Mouse (Mus musculus): ENCODE measurements at regions not wholly inside any gene's neighbourhood (a gene's known extent, or its start where the extent isn't known, plus 50 kb on each side); places are given as distances from the start of the nearest gene placed in this dataset.

DNA sequence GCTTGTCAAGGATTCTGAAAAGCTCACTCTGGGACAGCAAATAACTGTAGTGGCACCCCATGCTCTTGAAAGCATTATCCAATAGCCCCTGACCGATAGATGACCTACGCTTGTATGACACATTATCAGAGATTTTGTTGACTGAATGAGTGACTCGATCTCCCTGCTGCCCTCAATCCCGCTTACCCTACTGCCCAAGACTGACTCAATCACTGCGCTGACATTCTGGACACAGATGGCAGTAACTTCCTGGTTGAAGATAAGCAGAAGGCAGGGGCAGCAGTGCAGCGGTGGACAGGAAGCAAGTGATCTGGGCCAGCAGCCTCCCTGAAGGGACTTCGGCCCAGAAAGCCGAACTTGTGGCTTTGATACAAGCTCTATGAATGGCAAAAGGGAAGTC is 248.7 kb upstream of the Tpk1 start:
- 68% methylated on average over 8 of the region's 8 CpGs for WGBS
- no peak for ATAC-seq (ENCODE audit: insufficient read depth)

DNA sequence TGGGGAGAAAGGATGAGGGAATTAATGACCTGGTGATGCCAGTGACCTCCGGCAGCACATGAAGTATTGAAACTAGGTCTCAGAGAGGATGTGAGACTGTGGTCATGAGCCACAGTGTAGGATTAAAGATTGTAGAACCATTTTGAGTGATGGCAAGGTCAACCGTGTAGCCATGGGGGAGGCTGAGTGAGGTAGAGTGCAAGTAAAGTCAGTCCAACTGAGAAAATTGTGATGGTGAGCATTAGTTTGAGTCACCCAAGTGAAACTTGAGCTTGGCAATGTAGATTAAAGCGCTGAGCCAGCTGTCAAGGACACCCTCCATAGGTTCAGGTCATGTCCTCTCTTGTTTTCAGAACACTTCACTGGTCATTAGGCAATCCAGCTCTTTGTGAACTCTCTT is 219.9 kb upstream of the Tpk1 start:
- H3K36me3 ChIP-seq (ENCODE audit: insufficient read depth): no peaks in the 10 kb centered on the region
- H3K4me2 ChIP-seq: no peak overlapping the region
- no peak overlapping the region for H3K27ac ChIP-seq (ENCODE audit: low read depth)
- no peaks in the 10 kb centered on the region for H3K9me3 ChIP-seq (ENCODE audit: low read depth, low read length)
- H3K4me3 ChIP-seq (ENCODE audit: low read depth, low read length): no peak overlapping the region
- no peak for TF ChIP-seq CTCF (IDR thresholded peaks at IDR 0.05; ENCODE audit: low read depth)
- no peak overlapping the region for H3K9ac ChIP-seq
- DNase-seq (peak; percentile 1), ATAC-seq (ENCODE audit: insufficient read depth) (0 out of 2 replicates have a peak, but pooled peaks have one; percentile 47)
- WGBS: 59% methylated on average over 3 of the region's 3 CpGs
- H3K4me1 ChIP-seq (ENCODE audit: insufficient read depth): no peaks in the 10 kb centered on the region
- no peaks in the 10 kb centered on the region for H3K27me3 ChIP-seq (ENCODE audit: insufficient read depth, low read length)

More for the DNA sequence above, 248.7 kb upstream of the Tpk1 start:
- H3K27me3 ChIP-seq (ENCODE audit: insufficient read depth, low read length): no peaks in the 10 kb centered on the region
- H3K4me1 ChIP-seq (ENCODE audit: insufficient read depth): no peaks in the 10 kb centered on the region
- H3K4me2 ChIP-seq: no peak overlapping the region
- TF ChIP-seq CTCF (IDR thresholded peaks at IDR 0.05; ENCODE audit: low read depth): no peak
- H3K27ac ChIP-seq (ENCODE audit: low read depth): no peak overlapping the region
- no peak overlapping the region for H3K4me3 ChIP-seq (ENCODE audit: low read depth, low read length)
- H3K36me3 ChIP-seq (ENCODE audit: insufficient read depth): no peaks in the 10 kb centered on the region
- no peak for DNase-seq
- H3K9me3 ChIP-seq (ENCODE audit: low read depth, low read length): no peaks in the 10 kb centered on the region
- H3K9ac ChIP-seq: no peak overlapping the region

DNA sequence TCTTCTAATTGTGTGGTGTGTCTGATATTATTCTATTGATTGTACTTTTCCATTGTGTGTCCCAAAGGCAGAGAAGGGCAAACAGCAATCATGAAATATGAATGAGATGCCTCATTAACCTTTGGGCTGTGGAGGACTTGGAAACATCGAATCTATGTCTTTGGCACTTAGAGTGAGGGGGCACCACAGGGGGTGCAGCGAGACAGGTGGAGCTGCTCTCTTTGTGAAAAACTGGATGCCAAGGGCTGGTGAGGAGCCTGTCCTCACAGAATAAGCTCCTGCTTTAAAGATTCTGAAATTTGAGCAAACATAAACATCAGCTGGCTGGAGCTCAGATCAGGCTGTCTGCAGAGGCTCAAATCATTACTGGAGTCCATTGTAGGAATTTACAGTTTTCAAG is 210.6 kb upstream of the Tpk1 start:
- DNase-seq: no peak
- no peak for TF ChIP-seq CTCF (IDR thresholded peaks at IDR 0.05; ENCODE audit: low read depth)
- no peak overlapping the region for H3K9ac ChIP-seq
- no peak overlapping the region for H3K4me3 ChIP-seq (ENCODE audit: low read depth, low read length)
- H3K27me3 ChIP-seq (ENCODE audit: insufficient read depth, low read length): no peaks in the 10 kb centered on the region
- 47% methylated on average over 2 of the region's 2 CpGs for WGBS
- no peaks in the 10 kb centered on the region for H3K9me3 ChIP-seq (ENCODE audit: low read depth, low read length)
- H3K36me3 ChIP-seq (ENCODE audit: insufficient read depth): no peaks in the 10 kb centered on the region
- H3K4me2 ChIP-seq: no peak overlapping the region
- no peaks in the 10 kb centered on the region for H3K4me1 ChIP-seq (ENCODE audit: insufficient read depth)
- H3K27ac ChIP-seq (ENCODE audit: low read depth): no peak overlapping the region
- no peak for ATAC-seq (ENCODE audit: insufficient read depth)

DNA sequence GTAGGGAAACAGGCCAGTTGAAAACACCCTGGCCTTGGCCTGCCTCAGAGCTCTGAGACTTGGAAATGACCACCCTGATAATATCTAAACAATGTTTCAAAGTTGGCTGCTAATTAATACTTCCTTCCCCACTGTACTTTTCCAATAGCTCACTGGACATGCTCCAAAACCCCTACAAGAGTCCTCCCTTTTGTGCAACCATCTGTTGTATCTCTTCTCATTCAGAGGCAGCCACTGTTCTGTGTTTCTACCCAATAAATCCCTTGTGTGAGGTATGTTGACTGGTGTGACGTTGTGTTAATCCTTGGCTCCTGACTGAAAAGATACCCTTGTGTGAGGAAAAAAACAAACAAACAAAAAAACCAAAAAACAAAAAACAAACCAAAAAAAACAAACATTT is 193.3 kb upstream of the Tpk1 start:
- DNase-seq (peak; percentile 38), ATAC-seq (ENCODE audit: insufficient read depth) (no peak)
- Histone ChIP-seq H3K4me1 (ENCODE audit: insufficient read depth) (no peaks in the 10 kb centered on the region), H3K27ac (ENCODE audit: low read depth) (no peak overlapping the region), H3K9me3 (ENCODE audit: low read depth, low read length) (no peaks in the 10 kb centered on the region), H3K36me3 (ENCODE audit: insufficient read depth) (no peaks in the 10 kb centered on the region), H3K9ac (no peak overlapping the region), H3K27me3 (ENCODE audit: insufficient read depth, low read length) (no peaks in the 10 kb centered on the region), H3K4me2 (no peak overlapping the region), H3K4me3 (ENCODE audit: low read depth, low read length) (no peak overlapping the region)
- 63% methylated on average over 1 of the region's 1 CpGs for WGBS
- TF ChIP-seq CTCF (IDR thresholded peaks at IDR 0.05; ENCODE audit: low read depth): no peak

DNA sequence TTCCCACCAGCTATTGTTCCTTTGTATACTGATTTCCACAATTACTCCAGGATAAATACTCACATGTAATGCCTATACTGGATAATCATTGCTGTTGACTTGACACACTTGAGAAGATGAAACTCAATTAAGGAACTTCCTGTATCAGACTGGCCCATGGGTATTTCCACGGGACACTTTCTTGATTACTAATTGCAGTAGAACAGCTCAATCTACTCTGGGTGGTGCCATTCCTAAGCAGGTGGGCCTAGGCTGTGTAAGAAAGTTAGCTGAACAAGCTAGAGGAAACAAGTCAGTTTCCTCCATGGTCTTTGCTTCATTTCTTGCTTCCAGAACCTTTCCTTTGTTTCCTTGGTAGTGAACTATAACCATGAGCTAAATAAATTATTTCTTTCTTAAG is 191.0 kb upstream of the Tpk1 start:
- H3K4me2 ChIP-seq: no peak overlapping the region
- H3K4me3 ChIP-seq (ENCODE audit: low read depth, low read length): no peak overlapping the region
- WGBS: 54% methylated on average over 1 of the region's 1 CpGs
- ATAC-seq (ENCODE audit: insufficient read depth) (no peak), DNase-seq (no peak)
- no peak for TF ChIP-seq CTCF (IDR thresholded peaks at IDR 0.05; ENCODE audit: low read depth)
- H3K9me3 ChIP-seq (ENCODE audit: low read depth, low read length): no peaks in the 10 kb centered on the region
- H3K4me1 ChIP-seq (ENCODE audit: insufficient read depth): no peaks in the 10 kb centered on the region
- H3K36me3 ChIP-seq (ENCODE audit: insufficient read depth): no peaks in the 10 kb centered on the region
- no peaks in the 10 kb centered on the region for H3K27me3 ChIP-seq (ENCODE audit: insufficient read depth, low read length)
- H3K9ac ChIP-seq: no peak overlapping the region
- no peak overlapping the region for H3K27ac ChIP-seq (ENCODE audit: low read depth)

DNA sequence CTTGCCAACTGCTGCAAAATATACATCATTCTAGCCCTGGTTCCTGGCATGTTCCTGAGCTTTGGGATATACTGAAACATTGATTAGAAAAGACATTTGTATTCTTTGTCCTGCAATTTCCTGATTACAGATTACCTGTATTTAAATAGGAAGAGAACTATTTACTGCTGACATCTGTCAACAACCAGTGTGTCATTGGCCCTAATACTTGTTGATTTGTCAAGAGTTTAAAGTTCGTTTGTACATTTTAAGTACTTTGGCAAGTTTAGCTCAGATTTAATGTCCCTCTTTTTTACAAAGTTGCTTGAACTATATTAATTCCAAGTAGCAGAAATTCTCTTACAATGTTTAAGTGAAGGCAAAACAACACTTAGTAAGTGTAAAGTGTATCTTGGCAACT is 187.4 kb upstream of the Tpk1 start:
- Histone ChIP-seq H3K9ac (no peak overlapping the region), H3K4me2 (no peak overlapping the region), H3K4me1 (ENCODE audit: insufficient read depth) (no peaks in the 10 kb centered on the region), H3K9me3 (ENCODE audit: low read depth, low read length) (no peaks in the 10 kb centered on the region), H3K27me3 (ENCODE audit: insufficient read depth, low read length) (no peaks in the 10 kb centered on the region), H3K4me3 (ENCODE audit: low read depth, low read length) (no peak overlapping the region), H3K27ac (ENCODE audit: low read depth) (no peak overlapping the region), H3K36me3 (ENCODE audit: insufficient read depth) (no peaks in the 10 kb centered on the region)
- no peak for TF ChIP-seq CTCF (IDR thresholded peaks at IDR 0.05; ENCODE audit: low read depth)
- ATAC-seq (ENCODE audit: insufficient read depth) (no peak), DNase-seq (no peak)
- 66% methylated on average over 1 of the region's 1 CpGs for WGBS

DNA sequence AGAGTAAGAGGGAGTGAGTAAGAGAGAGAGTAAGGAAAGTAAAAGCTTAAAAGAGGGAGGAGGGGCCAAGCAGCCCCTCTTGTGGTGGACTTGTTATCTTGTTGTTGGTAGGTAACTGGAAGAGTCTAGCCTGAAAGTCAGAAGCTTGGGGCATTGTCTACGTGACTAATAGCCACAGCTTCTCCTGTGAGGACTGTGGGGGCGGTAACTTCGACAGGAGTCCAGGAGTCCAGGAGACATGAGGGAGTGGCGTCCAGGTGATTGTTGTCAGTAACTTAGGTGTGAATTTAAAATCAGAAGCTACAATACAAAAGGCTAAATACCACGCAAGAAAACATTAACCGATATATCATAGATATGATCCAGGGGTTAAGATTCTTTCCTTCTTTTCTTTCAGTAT is 185.2 kb upstream of the Tpk1 start:
- H3K27ac ChIP-seq (ENCODE audit: low read depth): no peak overlapping the region
- H3K4me2 ChIP-seq: no peak overlapping the region
- no peaks in the 10 kb centered on the region for H3K4me1 ChIP-seq (ENCODE audit: insufficient read depth)
- no peak for TF ChIP-seq CTCF (IDR thresholded peaks at IDR 0.05; ENCODE audit: low read depth)
- no peaks in the 10 kb centered on the region for H3K36me3 ChIP-seq (ENCODE audit: insufficient read depth)
- no peak overlapping the region for H3K9ac ChIP-seq
- H3K27me3 ChIP-seq (ENCODE audit: insufficient read depth, low read length): no peaks in the 10 kb centered on the region
- 84% methylated on average over 6 of the region's 6 CpGs for WGBS
- no peaks in the 10 kb centered on the region for H3K9me3 ChIP-seq (ENCODE audit: low read depth, low read length)
- DNase-seq (no peak), ATAC-seq (ENCODE audit: insufficient read depth) (no peak)
- H3K4me3 ChIP-seq (ENCODE audit: low read depth, low read length): no peak overlapping the region

DNA sequence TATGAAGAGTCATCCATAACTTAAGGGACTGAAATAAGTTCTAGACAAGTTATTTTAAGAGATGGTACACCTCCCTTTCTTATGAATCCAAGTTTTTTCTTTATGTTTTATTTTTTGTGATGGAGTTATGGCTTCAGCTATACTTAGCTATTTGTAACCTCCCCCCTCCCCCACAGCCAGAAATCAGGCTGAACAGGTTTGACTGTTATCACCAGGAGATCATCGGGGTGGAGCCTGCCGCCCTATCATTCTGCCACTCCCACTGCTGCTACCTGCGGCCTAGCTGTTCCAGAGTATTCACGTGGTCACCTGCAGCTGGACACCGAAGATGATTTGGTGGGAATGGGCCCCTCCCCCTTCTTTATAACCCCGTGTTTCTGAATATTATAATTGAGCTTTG is 172.9 kb upstream of the Tpk1 start:
- Histone ChIP-seq H3K4me2 (no peak overlapping the region), H3K27me3 (ENCODE audit: insufficient read depth, low read length) (no peaks in the 10 kb centered on the region), H3K4me3 (ENCODE audit: low read depth, low read length) (no peak overlapping the region), H3K36me3 (ENCODE audit: insufficient read depth) (no peaks in the 10 kb centered on the region), H3K9me3 (ENCODE audit: low read depth, low read length) (no peaks in the 10 kb centered on the region), H3K9ac (no peak overlapping the region), H3K27ac (ENCODE audit: low read depth) (no peak overlapping the region), H3K4me1 (ENCODE audit: insufficient read depth) (no peaks in the 10 kb centered on the region)
- DNase-seq (no peak), ATAC-seq (ENCODE audit: insufficient read depth) (no peak)
- TF ChIP-seq CTCF (IDR thresholded peaks at IDR 0.05; ENCODE audit: low read depth): no peak
- whole genome bisulfite sequencing: 49% methylated on average over 6 of the region's 6 CpGs

Data from lung, embryonic 14.5 days (tissue).